Mouse (Mus musculus): Measurements from ENCODE around the gene Abat.

Gene Abat

DNA sequence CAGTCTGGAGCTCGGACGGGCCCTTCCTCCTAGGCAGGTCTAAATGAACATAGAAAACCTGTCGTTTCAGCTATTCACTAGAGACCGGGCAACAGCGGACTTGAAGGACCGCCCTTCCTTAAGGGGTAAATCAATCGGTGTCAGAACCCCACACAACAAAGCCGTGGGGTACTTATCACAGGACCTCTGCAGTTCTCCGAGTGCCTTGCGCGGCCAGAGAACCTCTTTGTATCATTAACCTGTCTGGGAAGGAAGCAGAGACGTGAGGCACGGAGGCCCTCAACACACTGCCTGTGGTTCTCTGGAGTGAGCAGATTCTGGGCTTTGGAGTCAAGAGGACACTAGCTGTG is 123.6 kb downstream of the Abat start:
- DNase-seq (ENCODE audit: low spot score in 2 of 2) = no peak

GRCm38 (mm10) chr16:8637217-8638051 is 124.2 kb downstream of the Abat start, which contains the start of the genes Pmm2 and Tmem186:
TSS of gene Pmm2 (plus strand) at chr16:8637674.
TSS of gene Tmem186 (minus strand) at chr16:8637712.
- peak; percentile 52 to 79 for DNase-seq (ENCODE audit: low spot score in 2 of 2)

DNA sequence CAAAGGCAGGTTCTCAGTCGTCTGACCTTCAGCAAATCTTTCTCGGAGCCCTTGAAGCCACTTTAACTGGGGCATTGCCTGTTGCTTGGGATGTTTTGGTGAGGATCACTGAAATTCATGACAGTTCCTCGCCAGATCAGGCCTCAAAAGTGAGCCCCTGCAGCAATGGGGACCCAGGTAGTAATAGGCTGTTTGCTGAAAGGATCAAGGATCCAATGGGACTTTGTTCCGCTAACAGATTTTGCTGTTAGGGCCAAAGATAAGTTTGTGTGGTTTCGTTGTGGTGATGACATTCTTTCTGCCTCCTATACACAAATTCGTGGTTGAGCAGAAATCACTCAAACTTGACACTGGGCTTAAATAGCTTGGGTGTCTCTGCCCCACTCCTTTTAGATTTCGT is 124.9 kb downstream of the Abat start:
- DNase-seq (ENCODE audit: low spot score in 2 of 2) = no peak

- DNase-seq (ENCODE audit: low spot score in 2 of 2) = no peak
Measured at GRCm38 (mm10) chr16:8639466-8640191, 126.4 kb downstream of the Abat start.

DNA sequence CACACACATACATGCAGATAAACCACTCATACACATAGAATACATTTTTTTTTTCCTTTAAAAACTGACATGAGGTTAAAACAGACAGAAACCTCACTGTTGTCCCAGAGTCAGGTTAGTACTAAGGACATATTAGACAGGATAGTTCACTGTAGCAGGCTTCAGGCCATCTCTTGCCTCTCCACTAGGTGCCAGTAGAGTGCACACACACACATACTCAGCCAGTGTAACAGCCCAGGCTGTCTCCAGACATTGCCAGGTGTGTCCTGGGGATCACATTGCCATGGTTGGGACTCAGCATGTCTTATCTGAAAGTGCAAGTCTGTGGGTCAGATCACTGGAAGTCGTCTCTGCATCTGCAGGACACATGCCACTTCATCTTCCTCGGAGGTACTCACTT is 130.6 kb downstream of the Abat start:
- DNase-seq (ENCODE audit: low spot score in 2 of 2) = peak in 1 of 2 experiments; percentile 24

- no peak for DNase-seq (ENCODE audit: low spot score in 2 of 2)
Measured at GRCm38 (mm10) chr16:8645546-8645945, 132.3 kb downstream of the Abat start.

DNA sequence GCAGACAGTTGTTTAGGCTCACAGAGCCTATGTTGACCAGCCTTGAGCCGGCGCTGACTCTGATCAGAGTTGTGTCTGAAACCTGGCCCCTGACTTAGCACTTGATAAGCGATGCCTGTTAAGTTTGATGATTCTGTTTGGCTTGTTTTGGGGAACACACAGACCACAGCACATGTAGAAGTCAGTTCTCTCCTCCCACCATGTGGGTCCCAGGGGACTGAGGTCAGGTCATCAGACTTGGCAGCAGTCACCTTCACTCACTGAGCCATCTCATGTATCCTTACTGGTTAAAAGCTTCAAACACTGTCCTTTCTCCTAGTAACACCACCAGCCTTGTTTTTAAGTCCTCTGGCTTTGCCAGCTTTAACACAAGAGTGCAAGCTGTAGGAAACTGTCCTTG is 136.8 kb downstream of the Abat start:
- no peak for DNase-seq (ENCODE audit: low spot score in 2 of 2)

DNA sequence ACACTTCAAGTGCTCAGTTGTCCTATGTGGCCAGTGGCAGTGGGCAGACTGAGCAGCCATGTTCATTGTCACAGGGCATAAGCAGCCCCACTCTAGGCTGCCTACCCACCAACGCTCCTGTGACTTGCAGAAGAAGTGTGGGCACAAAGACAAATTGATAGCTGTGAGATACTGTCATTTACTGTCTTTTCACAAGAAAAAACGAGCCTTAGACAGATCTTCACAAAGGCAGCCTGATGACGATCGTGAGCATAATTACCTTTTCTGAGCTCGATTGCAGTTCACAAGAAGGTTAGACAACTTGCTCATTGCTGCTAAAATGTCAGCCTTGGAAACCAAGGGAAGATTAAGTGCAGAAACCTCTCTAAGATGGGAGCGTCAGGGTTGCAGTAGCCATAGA is 141.9 kb downstream of the Abat start:
- no peak for DNase-seq (ENCODE audit: low spot score in 2 of 2)

DNA sequence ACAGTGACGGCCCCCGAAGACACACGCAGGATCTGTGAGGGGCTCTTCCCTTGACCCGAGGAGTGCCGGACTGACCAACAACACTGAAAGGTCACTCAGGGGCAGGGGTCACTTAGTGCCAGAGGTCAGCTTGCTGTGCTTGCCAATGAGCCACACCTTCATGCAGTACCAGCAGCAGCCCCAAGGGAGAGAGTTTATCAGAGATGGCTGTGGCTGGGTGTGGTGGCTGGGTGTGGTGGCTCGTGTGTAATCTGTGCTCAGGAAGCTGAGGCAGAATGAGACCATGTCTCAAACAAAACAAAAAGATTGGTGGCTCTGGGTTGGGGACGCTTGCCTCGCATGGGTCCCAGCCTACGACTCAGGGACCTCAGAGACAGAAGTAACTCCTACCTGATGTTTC is 142.4 kb downstream of the Abat start:
- no peak for DNase-seq (ENCODE audit: low spot score in 2 of 2)

GRCm38 (mm10) chr16:8656256-8656655 is 143.0 kb downstream of the Abat start:
- DNase-seq (ENCODE audit: low spot score in 2 of 2) = no peak

DNA sequence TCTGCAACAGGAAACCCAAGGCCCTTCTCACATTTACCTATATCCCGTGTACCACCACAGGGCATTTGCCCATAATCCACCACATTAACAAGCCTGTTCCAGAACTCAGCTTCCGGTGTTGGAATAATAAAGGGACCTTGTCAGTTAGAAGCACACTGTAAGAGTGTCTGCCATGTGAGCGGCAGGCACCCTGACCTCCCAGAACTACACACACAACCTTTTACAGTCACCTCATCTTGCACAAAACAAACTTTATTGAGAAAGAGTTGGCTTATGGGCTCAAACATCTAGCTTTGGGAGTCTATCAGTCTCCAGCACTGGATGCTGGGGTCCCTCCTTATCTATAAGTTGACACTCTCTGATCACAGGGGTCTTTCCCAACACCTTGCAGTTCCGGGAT is 145.1 kb downstream of the Abat start:
- DNase-seq (ENCODE audit: low spot score in 2 of 2) = no peak

GRCm38 (mm10) chr16:8658764-8659163 is 145.5 kb downstream of the Abat start:
- no peak for DNase-seq (ENCODE audit: low spot score in 2 of 2)

- no peak for DNase-seq (ENCODE audit: low spot score in 2 of 2)
Measured at GRCm38 (mm10) chr16:8663022-8663421, 149.8 kb downstream of the Abat start.

- no peak for DNase-seq (ENCODE audit: low spot score in 2 of 2)
Measured at GRCm38 (mm10) chr16:8663606-8664539, 150.6 kb downstream of the Abat start.

DNA sequence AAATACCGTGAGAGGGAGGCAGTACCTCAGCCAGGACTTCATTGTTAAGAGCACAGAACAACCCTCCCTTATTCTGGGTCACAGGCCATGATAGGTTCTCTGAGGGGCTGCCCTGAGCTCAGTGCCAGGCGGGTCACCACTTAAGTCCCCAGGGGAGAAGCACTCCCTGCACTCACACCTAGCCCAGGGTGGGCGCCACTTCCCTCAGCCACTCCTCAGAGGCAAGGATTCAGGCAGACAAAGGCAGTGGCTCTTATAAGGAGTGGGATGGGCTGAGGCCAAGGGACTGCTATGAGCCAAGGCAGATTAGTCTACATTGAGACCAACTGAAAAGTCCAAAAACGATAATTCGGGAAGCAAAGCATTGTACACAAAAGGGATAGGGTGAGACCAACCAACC is 152.1 kb downstream of the Abat start:
- DNase-seq (ENCODE audit: low spot score in 2 of 2) = no peak

DNA sequence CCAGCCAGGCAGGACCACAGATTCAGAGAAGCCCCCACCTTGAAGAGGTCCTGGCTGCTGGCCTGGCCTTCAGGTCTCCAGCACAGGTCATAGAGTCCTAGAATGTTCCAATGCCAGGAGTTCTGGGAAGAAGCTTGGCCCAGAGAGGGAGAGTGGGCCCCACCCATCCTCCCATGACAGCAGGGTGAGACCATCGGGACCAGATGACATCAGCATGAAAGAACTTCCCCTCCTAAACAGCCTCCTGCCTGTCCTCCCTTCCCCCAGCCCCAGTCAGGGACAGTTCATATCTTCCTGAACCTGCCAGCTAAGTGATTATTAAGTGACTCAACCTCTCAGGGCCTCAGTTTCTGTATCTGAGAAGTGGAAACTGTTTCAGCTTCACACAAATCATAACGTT is 153.2 kb downstream of the Abat start:
- no peak for DNase-seq (ENCODE audit: low spot score in 2 of 2)

GRCm38 (mm10) chr16:8667261-8667660 is 154.0 kb downstream of the Abat start:
- no peak for DNase-seq (ENCODE audit: low spot score in 2 of 2)

- DNase-seq (ENCODE audit: low spot score in 2 of 2) = no peak
Measured at GRCm38 (mm10) chr16:8667814-8668213, 154.6 kb downstream of the Abat start.

GRCm38 (mm10) chr16:8668386-8668785 is 155.2 kb downstream of the Abat start:
- DNase-seq (ENCODE audit: low spot score in 2 of 2) = no peak

- no peak for DNase-seq (ENCODE audit: low spot score in 2 of 2)
Measured at GRCm38 (mm10) chr16:8669432-8669831, 156.2 kb downstream of the Abat start.

GRCm38 (mm10) chr16:8670041-8671035 is 157.1 kb downstream of the Abat start:
- no peak for DNase-seq (ENCODE audit: low spot score in 2 of 2)

All from cerebellum, postnatal 4 days (tissue).